Mouse (Mus musculus): ENCODE data around the gene Pcbp2. TPM values are rescaled to one million over a fixed set of nuclear protein-coding genes. Genes with fewer than 3 reads are reported as not detected.

Gene Pcbp2
- polyA plus RNA-seq, 1 experiment from 2014 or later: 140 TPM

DNA sequence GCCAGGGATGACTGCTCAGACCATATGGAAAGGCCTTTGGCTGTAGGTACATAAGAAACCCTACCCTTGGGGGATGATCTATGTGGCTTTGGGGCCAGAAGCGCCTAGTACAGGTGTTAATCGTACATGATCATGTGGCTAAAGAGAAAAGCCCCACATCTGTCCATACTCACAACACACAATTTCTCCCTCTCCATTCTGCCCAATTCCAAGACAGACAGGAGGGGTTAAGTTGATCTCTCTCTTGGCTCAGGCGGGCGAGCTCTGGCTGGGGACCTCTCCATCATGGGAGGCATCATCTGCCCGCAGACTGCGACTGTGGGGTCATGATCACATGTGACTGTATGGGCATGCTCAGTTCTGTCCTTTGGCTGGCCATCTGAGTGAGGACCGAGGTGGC is 63.6 kb downstream of the Pcbp2 start:
- Histone ChIP-seq H3K36me3 (ENCODE audit: control insufficient read depth, insufficient read depth) (peaks cover 55% of the 10 kb centered on the region), H3K9ac (ENCODE audit: low read length) (no peak overlapping the region), H3K27ac (ENCODE audit: low read length) (no peak overlapping the region), H3K27me3 (ENCODE audit: control insufficient read depth, insufficient read depth, low read length) (no peaks in the 10 kb centered on the region), H3K4me3 (ENCODE audit: low read length) (no peak overlapping the region), H3K4me2 (ENCODE audit: low read depth, low read length) (no peak overlapping the region), H3K9me3 (replicated peaks; ENCODE audit: control insufficient read depth, low read length) (no peaks in the 10 kb centered on the region), H3K4me1 (ENCODE audit: control insufficient read depth, insufficient read depth, low read length) (no peaks in the 10 kb centered on the region)
- WGBS: 86% methylated on average over 7 of the region's 7 CpGs
- no peak for ATAC-seq (replicated peaks; ENCODE audit: extremely low read depth, insufficient read depth, low FRiP score)

DNA sequence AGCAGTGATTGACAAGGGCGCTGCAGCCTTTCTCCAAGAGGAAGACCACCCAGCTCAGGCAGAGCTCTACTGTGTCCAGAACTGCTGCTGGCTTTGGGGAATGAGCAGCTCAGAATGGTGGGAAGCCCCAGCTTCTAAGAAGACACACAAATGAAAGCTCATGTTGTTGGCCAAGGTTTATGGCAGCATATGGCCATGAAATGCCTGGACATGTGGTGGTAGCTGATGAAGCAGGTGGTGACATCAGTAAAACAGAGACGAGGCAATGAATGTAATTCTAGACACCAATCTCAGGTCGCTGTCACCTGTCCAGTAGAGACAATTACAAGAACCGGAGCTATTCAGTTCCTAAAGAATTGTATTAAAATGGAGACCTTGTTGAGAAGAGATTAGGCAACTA is 74.5 kb downstream of the Pcbp2 start:
- Histone ChIP-seq H3K4me3 (ENCODE audit: low read length) (no peak overlapping the region), H3K4me1 (ENCODE audit: control insufficient read depth, insufficient read depth, low read length) (peaks cover 12% of the 10 kb centered on the region), H3K9me3 (replicated peaks; ENCODE audit: control insufficient read depth, low read length) (0 out of 2 replicates have a peak, but pooled peaks cover 3% of the 10 kb centered on the region), H3K4me2 (ENCODE audit: low read depth, low read length) (no peak overlapping the region), H3K27me3 (ENCODE audit: control insufficient read depth, insufficient read depth, low read length) (no peaks in the 10 kb centered on the region), H3K36me3 (ENCODE audit: control insufficient read depth, insufficient read depth) (peaks cover 36% of the 10 kb centered on the region), H3K27ac (ENCODE audit: low read length) (no peak overlapping the region), H3K9ac (ENCODE audit: low read length) (no peak overlapping the region)
- ATAC-seq (replicated peaks; ENCODE audit: extremely low read depth, insufficient read depth, low FRiP score): no peak
- WGBS: 91% methylated on average over 4 of the region's 4 CpGs

DNA sequence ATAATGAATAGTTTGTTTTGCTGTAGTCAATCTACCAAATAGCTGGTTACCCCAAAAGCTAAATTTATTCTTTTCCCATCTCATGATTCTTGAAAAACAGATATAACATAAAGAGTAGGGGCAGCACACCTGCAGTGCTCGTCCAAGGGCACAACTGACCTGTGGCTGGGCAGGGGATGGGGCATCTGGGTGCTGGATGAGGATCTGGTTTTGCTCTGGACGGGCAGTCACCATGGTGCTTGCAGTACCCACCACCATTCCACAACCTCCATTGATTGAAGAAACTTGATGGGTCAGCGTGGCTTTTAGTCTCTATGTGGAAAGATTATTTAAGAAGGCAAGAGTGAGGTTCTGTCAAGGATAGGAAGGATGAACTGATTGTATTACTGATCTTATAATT is 75.9 kb downstream of the Pcbp2 start:
- 87% methylated on average over 3 of the region's 3 CpGs for WGBS
- Histone ChIP-seq H3K27ac (ENCODE audit: low read length) (peak overlapping the region; percentile 81; the same call in 1 of the 2 replicates), H3K27me3 (ENCODE audit: control insufficient read depth, insufficient read depth, low read length) (no peaks in the 10 kb centered on the region), H3K9me3 (replicated peaks; ENCODE audit: control insufficient read depth, low read length) (0 out of 2 replicates have a peak, but pooled peaks cover 3% of the 10 kb centered on the region), H3K4me2 (ENCODE audit: low read depth, low read length) (no peak overlapping the region), H3K36me3 (ENCODE audit: control insufficient read depth, insufficient read depth) (peaks cover 32% of the 10 kb centered on the region), H3K4me1 (ENCODE audit: control insufficient read depth, insufficient read depth, low read length) (peaks cover 12% of the 10 kb centered on the region), H3K9ac (ENCODE audit: low read length) (no peak overlapping the region), H3K4me3 (ENCODE audit: low read length) (no peak overlapping the region)
- no peak for ATAC-seq (replicated peaks; ENCODE audit: extremely low read depth, insufficient read depth, low FRiP score)

DNA sequence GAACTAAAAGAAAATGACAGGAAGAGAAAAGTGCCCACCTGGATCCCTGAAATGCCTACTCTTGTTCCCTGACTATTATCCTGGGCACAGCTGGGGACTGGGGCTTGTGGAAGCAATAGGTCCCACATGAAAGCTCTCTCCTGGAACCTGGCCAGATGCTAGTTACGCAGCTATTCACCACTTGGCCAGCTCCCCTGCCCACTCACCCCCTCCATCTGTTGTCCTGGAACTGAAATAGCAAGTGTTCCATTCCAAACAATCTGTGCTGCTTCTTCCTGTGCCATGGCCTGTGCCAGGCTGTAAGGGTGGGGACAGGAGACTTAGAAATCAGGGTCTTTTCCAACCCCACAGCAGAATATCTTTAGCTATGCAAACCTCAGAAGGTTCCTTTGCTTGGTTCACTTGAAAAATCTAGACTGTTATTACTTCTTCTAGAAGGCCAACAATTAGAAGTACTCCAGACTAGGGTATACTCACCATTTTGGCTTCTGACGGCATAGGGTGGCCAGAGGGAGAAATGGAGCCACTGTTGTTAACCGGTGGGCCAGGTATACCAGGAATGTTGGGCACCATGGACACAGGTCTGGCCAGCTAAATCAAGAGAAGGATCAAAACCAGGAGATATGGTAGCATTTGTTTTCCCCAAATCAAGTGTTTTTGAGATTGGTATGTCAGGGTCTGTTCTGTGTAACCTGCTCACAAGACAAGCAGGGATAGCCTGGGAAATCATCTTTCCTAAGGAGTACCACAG is 76.5 kb downstream of the Pcbp2 start:
- no peak overlapping the region for H3K4me3 ChIP-seq (ENCODE audit: low read length)
- peak overlapping the region; percentile 81 for H3K27ac ChIP-seq (ENCODE audit: low read length)
- peak; percentile 82 for ATAC-seq (replicated peaks; ENCODE audit: extremely low read depth, insufficient read depth, low FRiP score)
- 0 out of 2 replicates have a peak, but pooled peaks cover 2% of the 10 kb centered on the region for H3K9me3 ChIP-seq (replicated peaks; ENCODE audit: control insufficient read depth, low read length)
- H3K36me3 ChIP-seq (ENCODE audit: control insufficient read depth, insufficient read depth): peaks cover 29% of the 10 kb centered on the region
- no peak overlapping the region for H3K9ac ChIP-seq (ENCODE audit: low read length)
- peaks cover 12% of the 10 kb centered on the region for H3K4me1 ChIP-seq (ENCODE audit: control insufficient read depth, insufficient read depth, low read length)
- WGBS: 64% methylated on average over 3 of the region's 3 CpGs
- no peaks in the 10 kb centered on the region for H3K27me3 ChIP-seq (ENCODE audit: control insufficient read depth, insufficient read depth, low read length)
- no peak overlapping the region for H3K4me2 ChIP-seq (ENCODE audit: low read depth, low read length)

DNA sequence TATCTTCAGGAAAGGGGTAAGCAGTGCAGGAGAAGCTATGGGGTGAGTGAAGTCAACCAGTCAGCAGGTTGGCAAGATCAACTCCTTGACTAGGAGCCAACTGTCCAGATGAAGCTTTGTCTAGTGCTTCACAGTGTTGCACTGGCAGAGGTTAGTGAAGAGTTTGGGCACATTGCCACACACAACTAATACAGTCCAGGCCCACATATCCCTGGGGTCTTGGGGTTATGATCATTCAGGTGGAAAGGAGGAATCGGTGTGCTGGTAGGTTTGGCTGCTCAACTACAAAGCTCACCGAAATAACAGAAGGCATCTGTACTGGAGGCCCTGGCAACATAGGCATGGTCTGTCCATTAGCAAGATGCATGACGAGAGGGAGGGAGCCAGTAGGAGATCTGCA is 77.1 kb downstream of the Pcbp2 start:
- Histone ChIP-seq H3K4me3 (ENCODE audit: low read length) (no peak overlapping the region), H3K4me2 (ENCODE audit: low read depth, low read length) (no peak overlapping the region), H3K27ac (ENCODE audit: low read length) (peak overlapping the region; percentile 81), H3K36me3 (ENCODE audit: control insufficient read depth, insufficient read depth) (peaks cover 28% of the 10 kb centered on the region), H3K27me3 (ENCODE audit: control insufficient read depth, insufficient read depth, low read length) (no peaks in the 10 kb centered on the region), H3K9ac (ENCODE audit: low read length) (no peak overlapping the region), H3K9me3 (replicated peaks; ENCODE audit: control insufficient read depth, low read length) (no peaks in the 10 kb centered on the region), H3K4me1 (ENCODE audit: control insufficient read depth, insufficient read depth, low read length) (peaks cover 12% of the 10 kb centered on the region)
- no peak for ATAC-seq (replicated peaks; ENCODE audit: extremely low read depth, insufficient read depth, low FRiP score)
- WGBS: 94% methylated on average over 3 of the region's 3 CpGs

Other genes with a start within 250 kb of the Pcbp2 start
- 3.9 and 6.9 TPM in 2 replicates for gene Itgb7, start 238.6 kb upstream of the Pcbp2 start, polyA plus RNA-seq (2015; fragmentation: Nextera tagmentation; extraction: Ambion mirVana)
- 8.9 and 11.8 TPM in 2 replicates for gene Rarg, start 213.0 kb upstream of the Pcbp2 start, polyA plus RNA-seq (2015; fragmentation: Nextera tagmentation; extraction: Ambion mirVana)
- 0.11 and 0.12 TPM in 2 replicates for gene Gm9918, start 200.0 kb upstream of the Pcbp2 start, polyA plus RNA-seq (2015; fragmentation: Nextera tagmentation; extraction: Ambion mirVana)
- gene Mfsd5, start 191.1 kb upstream of the Pcbp2 start, polyA plus RNA-seq (2015; fragmentation: Nextera tagmentation; extraction: Ambion mirVana): 43.8 and 49.4 TPM in 2 replicates
- gene Espl1, start 174.3 kb upstream of the Pcbp2 start, polyA plus RNA-seq (2015; fragmentation: Nextera tagmentation; extraction: Ambion mirVana): 18.2 and 21.1 TPM in 2 replicates
- 274 and 277 TPM in 2 replicates for gene Pfdn5, start 144.4 kb upstream of the Pcbp2 start, polyA plus RNA-seq (2015; fragmentation: Nextera tagmentation; extraction: Ambion mirVana)
- gene Myg1, start 138.8 kb upstream of the Pcbp2 start, polyA plus RNA-seq (2015; fragmentation: Nextera tagmentation; extraction: Ambion mirVana): 56.6 and 67.9 TPM in 2 replicates
- 49.3 and 55.6 TPM in 2 replicates for gene Aaas, start 119.8 kb upstream of the Pcbp2 start, polyA plus RNA-seq (2015; fragmentation: Nextera tagmentation; extraction: Ambion mirVana)
- 0.11 and 0.20 TPM in 2 replicates for gene Sp7, start 103.4 kb upstream of the Pcbp2 start, polyA plus RNA-seq (2015; fragmentation: Nextera tagmentation; extraction: Ambion mirVana)
- 5.0 and 5.5 TPM in 2 replicates for gene Sp1, start 64.4 kb upstream of the Pcbp2 start, polyA plus RNA-seq (2015; fragmentation: Nextera tagmentation; extraction: Ambion mirVana)
- 6.6 and 7.6 TPM in 2 replicates for gene Amhr2, start 25.2 kb upstream of the Pcbp2 start, polyA plus RNA-seq (2015; fragmentation: Nextera tagmentation; extraction: Ambion mirVana)
- 86.7 and 92.2 TPM in 2 replicates for gene Prr13, start 11.5 kb upstream of the Pcbp2 start, polyA plus RNA-seq (2015; fragmentation: Nextera tagmentation; extraction: Ambion mirVana)
- gene Gm10337, start 33.2 kb downstream of the Pcbp2 start, polyA plus RNA-seq (2015; fragmentation: Nextera tagmentation; extraction: Ambion mirVana): 4.1 TPM in 1 of 2 replicates, not detected in the other
- 10.3 and 11.3 TPM in 2 replicates for gene Map3k12, start 46.5 kb downstream of the Pcbp2 start, polyA plus RNA-seq (2015; fragmentation: Nextera tagmentation; extraction: Ambion mirVana)
- 88.1 and 95.1 TPM in 2 replicates for gene Tarbp2, start 47.7 kb downstream of the Pcbp2 start, polyA plus RNA-seq (2015; fragmentation: Nextera tagmentation; extraction: Ambion mirVana)
- gene Npff, start 54.4 kb downstream of the Pcbp2 start, polyA plus RNA-seq (2015; fragmentation: Nextera tagmentation; extraction: Ambion mirVana): 2.1 and 2.6 TPM in 2 replicates
- not detected in 2 replicates for gene Gm28047, start 154.5 kb downstream of the Pcbp2 start, polyA plus RNA-seq (2015; fragmentation: Nextera tagmentation; extraction: Ambion mirVana)
- 27.7 and 31.3 TPM in 2 replicates for gene Atf7, start 154.9 kb downstream of the Pcbp2 start, polyA plus RNA-seq (2015; fragmentation: Nextera tagmentation; extraction: Ambion mirVana)
- 62.2 and 66.0 TPM in 2 replicates for gene Atp5g2, start 201.8 kb downstream of the Pcbp2 start, polyA plus RNA-seq (2015; fragmentation: Nextera tagmentation; extraction: Ambion mirVana)